Mouse (Mus musculus) heart, postnatal 0 days (tissue): ENCODE results near the gene Rhag.

Source experiments
- CTCF ChIP-seq: IDR thresholded peaks from 2 replicates; pipeline ENCODE4 v1.5.1; 2016; ENCODE audit warnings: antibody characterized with exemption, control low read depth, low read depth
- EP300 ChIP-seq: IDR thresholded peaks from 2 replicates; pipeline ENCODE4 v1.6.1; 2016; ENCODE audit warnings: antibody characterized with exemption, low read depth

DNA sequence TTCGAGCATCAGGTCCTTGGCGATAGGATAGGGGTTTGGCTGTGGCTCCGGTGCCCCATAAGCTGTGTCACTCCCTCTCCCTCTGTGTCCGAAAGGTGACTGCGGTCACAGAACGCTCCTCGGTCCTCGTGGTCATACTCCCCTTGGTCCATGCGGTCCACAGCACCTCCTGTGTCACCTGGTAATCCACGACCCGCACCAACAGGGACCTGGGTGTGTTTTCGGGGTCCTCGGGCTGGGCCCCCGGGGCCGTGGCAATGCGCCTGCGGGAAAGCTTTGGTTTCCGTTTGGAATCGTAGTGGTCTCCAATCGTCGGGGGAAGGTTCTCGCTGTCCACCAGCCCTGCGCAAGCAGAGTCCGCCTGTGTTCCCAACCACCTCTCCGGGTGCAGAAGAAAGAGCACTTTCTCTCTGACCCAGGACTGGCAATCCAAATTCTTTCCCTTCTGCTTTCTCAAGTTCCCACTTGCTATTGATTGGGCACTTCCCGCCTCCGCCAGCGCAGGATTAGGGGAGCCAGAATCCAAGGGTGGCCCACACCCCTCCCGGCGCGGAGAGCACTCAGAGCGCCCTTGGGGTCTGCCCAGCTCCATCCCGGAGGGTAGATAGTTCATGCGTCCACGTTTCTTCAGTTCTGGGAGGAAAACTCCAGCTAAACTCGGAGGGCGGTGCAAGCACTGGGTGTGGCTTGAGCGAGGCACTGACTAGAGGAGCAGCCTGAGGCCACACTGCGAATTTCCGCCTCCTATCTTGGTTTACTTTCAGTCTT, 69.2 kb downstream of the Rhag start, which contains the start of gene 9130008F23Rik:
- no peak for TF ChIP-seq CTCF
- TF ChIP-seq EP300 = no peak
